Mouse (Mus musculus) hindbrain, postnatal 0 days (tissue): ENCODE results near the gene Gtf3c4. TPM values are rescaled to one million over a fixed set of nuclear protein-coding genes. Genes with fewer than 3 reads are reported as not detected.

Experiments used
- ATAC-seq: fragments of 200-750 bp; cut with Nextera tagmentation; 2 replicates; pipeline ENCODE4 v1.8.0; 2017; ENCODE audit warnings: mild to moderate bottlenecking, moderate TSS enrichment, moderate library complexity
- DNase-seq: peaks from one replicate; pipeline ENCODE4 v3.0.0-alpha.2; 2015; ENCODE audit warnings: low spot score
- H3K27ac ChIP-seq: fragments of 300-500 bp; sonication (generic); 2 replicates; pipeline ENCODE4 v1.5.1; 2014; ENCODE audit warnings: mild to moderate bottlenecking
- H3K27me3 ChIP-seq: fragments of 300-500 bp; sonication (generic); 2 replicates; pipeline ENCODE4 v1.6.1; 2014; ENCODE audit warnings: low read length, mixed read lengths; ENCODE audit not compliant: insufficient read depth
- H3K36me3 ChIP-seq: fragments of 300-500 bp; sonication (generic); 2 replicates; pipeline ENCODE4 v1.6.1; 2014; ENCODE audit warnings: low read length, mixed read lengths; ENCODE audit not compliant: insufficient read depth
- H3K4me1 ChIP-seq: fragments of 300-500 bp; sonication (generic); 2 replicates; pipeline ENCODE4 v1.6.1; 2014; ENCODE audit warnings: antibody characterized with exemption, low read length, mixed read lengths; ENCODE audit not compliant: insufficient read depth
- H3K4me2 ChIP-seq: fragments of 300-500 bp; sonication (generic); 2 replicates; pipeline ENCODE4 v1.6.1; 2014; ENCODE audit warnings: low read depth, mild to moderate bottlenecking, low read length, moderate library complexity, mixed read lengths
- H3K4me3 ChIP-seq: fragments of 300-500 bp; sonication (generic); 2 replicates; pipeline ENCODE4 v1.5.1; 2014; ENCODE audit warnings: low read length
- H3K9ac ChIP-seq: fragments of 300-500 bp; sonication (generic); replicated peaks from 2 replicates; pipeline ENCODE4 v1.6.1; 2014; ENCODE audit warnings: mild to moderate bottlenecking, low read length, moderate library complexity, mixed read lengths
- H3K9me3 ChIP-seq: fragments of 300-500 bp; sonication (generic); 2 replicates; pipeline ENCODE4 v1.6.1; 2016; ENCODE audit warnings: low read length, mixed read lengths
- CTCF ChIP-seq: IDR thresholded peaks from 2 replicates; pipeline ENCODE4 v1.5.1; 2016; ENCODE audit warnings: antibody characterized with exemption, control low read depth, low read depth
- WGBS: fragments of 180-500 bp; shearing (Covaris S2); extraction: QIAGEN DNeasy Blood & Tissue Kit; methylation state at CpG from one replicate; pipeline ENCODE4 v1.1.7; 2014; 5-methylcytosine and 5-hydroxymethylcytosine counted together
- polyA plus RNA-seq: library from polyadenylated mRNA; unstranded; fragments of >200 nt; fragmentation: Nextera tagmentation; extraction: Ambion mirVana; gene quantifications from 2 replicates; pipeline ENCODE4 v1.2.1, GENCODE M21; 2015
- total RNA-seq: library from RNA; depleted of rRNA; stranded (reverse); fragments of >200 nt; gene quantifications from 2 replicates; pipeline ENCODE4 v1.2.3, GENCODE M21; 2014

Gtf3c4 gene
- total and polyA plus RNA-seq, 2 experiments from 2014 or later: 14.5 to 64.3 TPM

DNA sequence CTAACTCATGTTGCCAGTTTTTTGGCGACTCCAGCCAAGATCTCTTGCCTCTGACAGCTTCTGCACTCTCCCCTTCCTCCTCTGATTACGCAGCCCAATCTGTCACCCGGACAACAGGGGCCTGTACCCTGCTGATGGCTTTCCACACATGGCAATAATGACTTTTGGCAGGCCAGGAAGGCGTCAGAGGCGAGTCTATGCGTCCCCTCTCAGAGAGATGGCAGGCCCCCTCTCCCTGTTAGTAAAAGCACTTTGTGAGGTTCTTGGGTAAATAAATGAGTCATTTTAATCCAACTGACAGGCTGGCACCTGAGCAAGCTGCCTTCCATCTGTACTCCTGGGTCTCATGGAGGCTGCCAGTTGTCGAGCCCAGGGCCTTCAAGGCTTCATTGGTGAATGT, 27.3 kb upstream of the Gtf3c4 start:
- H3K27ac ChIP-seq: peak overlapping the region; percentile 38; the same call in 1 of the 2 replicates
- H3K4me1 ChIP-seq: 0 out of 2 replicates have a peak, but pooled peaks cover 7% of the 10 kb centered on the region
- no peaks in the 10 kb centered on the region for H3K27me3 ChIP-seq
- no peak overlapping the region for H3K4me3 ChIP-seq
- no peak overlapping the region for H3K4me2 ChIP-seq
- ATAC-seq (peak; percentile 96), DNase-seq (peak; percentile 90)
- H3K9ac ChIP-seq: no peak overlapping the region
- no peaks in the 10 kb centered on the region for H3K9me3 ChIP-seq
- peaks cover 18% of the 10 kb centered on the region; the same call in 1 of the 2 replicates for H3K36me3 ChIP-seq
- WGBS: 40% methylated on average over 7 of the region's 7 CpGs
- no peak for TF ChIP-seq CTCF

DNA sequence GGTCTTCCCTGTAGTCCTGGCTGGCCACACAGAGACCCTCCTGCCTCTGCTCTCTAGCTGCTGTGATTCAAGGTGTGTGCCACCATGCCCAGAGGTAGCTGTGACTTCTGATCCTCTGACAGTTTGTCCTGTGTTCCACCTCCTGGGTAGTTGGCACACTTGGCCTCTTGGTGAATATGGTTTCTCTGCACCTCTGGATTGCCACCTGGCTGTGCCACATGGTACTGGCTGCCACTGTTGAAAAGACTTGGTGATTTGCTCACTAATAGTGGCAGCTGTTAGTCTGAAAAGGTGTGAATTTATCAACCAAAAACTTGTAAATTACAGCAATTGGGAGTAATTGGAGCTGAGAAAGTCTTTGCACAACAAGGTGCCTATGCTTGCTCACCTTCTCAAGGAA, 23.7 kb upstream of the Gtf3c4 start:
- H3K4me2 ChIP-seq: no peak overlapping the region
- H3K27ac ChIP-seq: no peak overlapping the region
- no peak overlapping the region for H3K4me3 ChIP-seq
- no peaks in the 10 kb centered on the region for H3K27me3 ChIP-seq
- H3K9me3 ChIP-seq: no peaks in the 10 kb centered on the region
- DNase-seq: no peak
- H3K9ac ChIP-seq: no peak overlapping the region
- TF ChIP-seq CTCF: peak; percentile 45
- no peak for ATAC-seq
- H3K4me1 ChIP-seq: 0 out of 2 replicates have a peak, but pooled peaks cover 5% of the 10 kb centered on the region
- H3K36me3 ChIP-seq: peaks cover 30% of the 10 kb centered on the region; the same call in 1 of the 2 replicates

DNA sequence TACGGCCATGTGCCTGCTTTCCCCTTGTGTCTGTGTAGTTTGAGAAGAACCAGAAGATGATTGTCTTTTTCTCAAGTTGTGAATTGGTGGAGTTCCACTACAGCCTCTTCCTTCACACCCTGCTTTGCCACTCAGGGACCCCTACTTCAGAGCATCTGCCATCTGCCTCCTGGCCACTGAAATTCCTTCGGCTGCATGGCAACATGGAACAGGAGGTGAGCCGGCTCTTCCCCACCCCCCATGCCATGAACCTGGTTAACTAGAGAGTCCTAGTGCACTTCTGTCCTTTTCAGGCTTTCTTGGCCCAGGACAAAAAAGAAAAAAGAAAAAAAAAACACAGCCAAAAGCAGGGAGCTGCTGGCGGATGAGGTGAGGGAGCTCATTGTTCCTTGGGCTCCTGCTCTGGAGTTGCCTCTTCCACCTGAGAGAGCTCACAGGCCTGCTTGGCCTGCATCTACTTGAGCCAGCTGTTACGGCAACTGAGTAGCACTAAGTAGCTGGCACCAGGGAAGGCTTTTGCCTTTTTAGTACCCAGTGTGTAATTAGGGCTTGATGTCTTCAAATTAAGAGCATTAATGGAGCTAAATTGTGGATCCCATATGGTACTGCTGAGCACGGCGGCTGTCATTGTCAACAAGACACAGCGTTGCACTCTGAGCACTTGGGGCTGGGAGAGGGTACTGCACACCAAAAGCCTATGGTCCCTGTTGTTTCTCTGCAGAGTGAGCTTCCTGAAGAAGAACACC, 20.7 kb upstream of the Gtf3c4 start:
- no peak overlapping the region for H3K4me2 ChIP-seq
- peak; percentile 90 for ATAC-seq
- H3K9me3 ChIP-seq: no peaks in the 10 kb centered on the region
- peak; percentile 82 for DNase-seq
- no peak overlapping the region for H3K9ac ChIP-seq
- H3K36me3 ChIP-seq: peaks cover 28% of the 10 kb centered on the region; the same call in 1 of the 2 replicates
- no peaks in the 10 kb centered on the region for H3K27me3 ChIP-seq
- peak overlapping the region; percentile 41; the same call in 1 of the 2 replicates for H3K27ac ChIP-seq
- H3K4me3 ChIP-seq: no peak overlapping the region
- no peaks in the 10 kb centered on the region for H3K4me1 ChIP-seq
- 64% methylated on average over 8 of the region's 8 CpGs for WGBS
- peak; percentile 17; the same call in 1 of the 2 replicates for TF ChIP-seq CTCF

DNA sequence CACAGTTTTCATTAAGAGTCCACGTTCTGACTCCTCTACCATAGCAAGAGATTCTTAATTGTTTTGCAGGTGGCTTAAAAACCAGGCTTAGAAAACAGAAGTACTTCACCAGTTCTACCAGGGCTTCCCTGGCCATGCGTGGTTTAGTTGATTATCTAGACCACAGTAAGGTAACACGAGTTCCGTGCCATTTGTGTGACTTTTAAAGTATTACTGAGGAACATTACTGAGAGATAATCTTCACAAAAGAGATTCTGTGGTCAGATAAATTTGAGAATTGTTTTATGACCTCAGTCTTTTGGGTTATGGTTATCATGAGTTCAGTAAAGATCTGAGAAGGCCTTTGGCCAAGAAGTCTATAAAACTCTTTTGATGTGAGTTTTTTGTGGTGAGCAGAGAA, 19.1 kb upstream of the Gtf3c4 start:
- Histone ChIP-seq H3K27ac (no peak overlapping the region), H3K4me1 (no peaks in the 10 kb centered on the region), H3K36me3 (peaks cover 25% of the 10 kb centered on the region; the same call in 1 of the 2 replicates), H3K27me3 (no peaks in the 10 kb centered on the region), H3K9me3 (no peaks in the 10 kb centered on the region), H3K9ac (no peak overlapping the region), H3K4me2 (no peak overlapping the region), H3K4me3 (no peak overlapping the region)
- WGBS: 92% methylated on average over 4 of the region's 4 CpGs
- DNase-seq (no peak), ATAC-seq (no peak)
- no peak for TF ChIP-seq CTCF

DNA sequence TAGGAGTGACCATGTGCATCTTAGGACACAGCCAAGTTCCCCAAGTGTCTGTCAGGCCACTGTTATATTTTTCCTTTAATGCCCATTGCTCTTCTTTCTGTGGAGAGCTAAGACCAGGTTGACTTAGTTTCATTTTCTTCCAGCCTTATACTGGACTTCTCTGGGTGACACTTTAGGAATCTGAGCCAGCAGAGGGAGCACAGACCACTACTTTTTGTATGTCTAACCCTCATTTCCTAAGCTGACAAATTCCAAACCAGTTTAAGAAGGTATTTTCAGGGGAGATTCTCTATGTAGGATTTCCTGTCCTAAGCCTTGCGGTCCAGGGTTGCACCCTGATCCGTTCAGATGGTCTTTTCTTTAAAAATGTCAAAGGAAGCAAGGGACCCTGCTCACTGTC, 15.6 kb upstream of the Gtf3c4 start:
- Histone ChIP-seq H3K4me1 (no peaks in the 10 kb centered on the region), H3K27ac (no peak overlapping the region), H3K36me3 (peaks cover 18% of the 10 kb centered on the region; the same call in 1 of the 2 replicates), H3K9me3 (no peaks in the 10 kb centered on the region), H3K9ac (no peak overlapping the region), H3K27me3 (no peaks in the 10 kb centered on the region), H3K4me3 (no peak overlapping the region), H3K4me2 (no peak overlapping the region)
- TF ChIP-seq CTCF: peak; percentile 57
- DNase-seq: peak; percentile 48
- 89% methylated on average over 2 of the region's 2 CpGs for WGBS
- no peak for ATAC-seq

DNA sequence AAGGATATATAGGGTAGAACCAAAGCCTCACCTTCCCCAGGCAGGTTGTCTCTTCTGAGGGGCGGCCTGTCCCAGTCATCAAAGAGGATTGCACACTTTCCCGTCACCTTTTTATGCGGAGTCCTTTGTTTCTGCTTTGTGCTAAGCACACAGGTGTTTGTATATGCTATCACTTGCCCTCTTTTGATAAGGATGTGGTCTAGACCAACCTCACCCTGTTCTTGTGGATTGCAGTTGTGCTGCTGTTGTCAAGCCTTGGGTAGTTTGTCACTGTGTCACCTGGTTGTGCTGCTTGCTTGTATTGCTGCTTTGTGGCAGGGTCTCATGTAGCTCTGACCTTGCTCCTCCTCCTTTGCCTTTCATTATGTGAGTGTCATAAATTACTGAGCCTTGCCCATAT, 12.4 kb upstream of the Gtf3c4 start:
- no peak overlapping the region for H3K4me3 ChIP-seq
- H3K27me3 ChIP-seq: no peaks in the 10 kb centered on the region
- peaks cover 27% of the 10 kb centered on the region for H3K36me3 ChIP-seq
- H3K9me3 ChIP-seq: no peaks in the 10 kb centered on the region
- DNase-seq (no peak), ATAC-seq (no peak)
- TF ChIP-seq CTCF: no peak
- H3K4me2 ChIP-seq: no peak overlapping the region
- 93% methylated on average over 3 of the region's 3 CpGs for WGBS
- H3K9ac ChIP-seq: no peak overlapping the region
- no peaks in the 10 kb centered on the region for H3K4me1 ChIP-seq
- H3K27ac ChIP-seq: no peak overlapping the region

DNA sequence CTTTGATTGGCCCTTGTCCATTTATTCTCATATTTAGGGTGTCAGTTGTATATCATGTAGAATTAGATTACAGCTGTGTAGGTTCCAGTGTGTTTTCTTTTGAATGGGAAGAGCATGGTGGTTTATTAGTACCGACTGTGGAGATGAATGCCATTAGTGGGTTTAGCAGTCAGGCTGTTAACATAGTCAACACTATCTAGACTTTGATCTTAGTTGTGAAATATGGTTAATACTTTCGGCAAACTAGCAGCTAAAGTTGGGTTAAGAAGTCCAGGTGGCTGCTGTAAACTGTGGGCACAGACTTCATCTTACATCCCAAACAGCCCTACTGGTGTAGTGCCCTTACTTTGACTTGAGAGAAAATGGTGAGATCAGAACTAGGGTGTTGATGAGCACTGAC, 8.7 kb upstream of the Gtf3c4 start:
- ATAC-seq (no peak), DNase-seq (no peak)
- Histone ChIP-seq H3K4me2 (no peak overlapping the region), H3K9me3 (no peaks in the 10 kb centered on the region), H3K4me3 (no peak overlapping the region), H3K27ac (no peak overlapping the region), H3K36me3 (peaks cover 47% of the 10 kb centered on the region), H3K4me1 (no peaks in the 10 kb centered on the region), H3K9ac (no peak overlapping the region), H3K27me3 (no peaks in the 10 kb centered on the region)
- 97% methylated on average over 2 of the region's 2 CpGs for WGBS
- no peak for TF ChIP-seq CTCF
